ENCODE assay signal across 20 mouse cellular contexts in the genomic region with DNA sequence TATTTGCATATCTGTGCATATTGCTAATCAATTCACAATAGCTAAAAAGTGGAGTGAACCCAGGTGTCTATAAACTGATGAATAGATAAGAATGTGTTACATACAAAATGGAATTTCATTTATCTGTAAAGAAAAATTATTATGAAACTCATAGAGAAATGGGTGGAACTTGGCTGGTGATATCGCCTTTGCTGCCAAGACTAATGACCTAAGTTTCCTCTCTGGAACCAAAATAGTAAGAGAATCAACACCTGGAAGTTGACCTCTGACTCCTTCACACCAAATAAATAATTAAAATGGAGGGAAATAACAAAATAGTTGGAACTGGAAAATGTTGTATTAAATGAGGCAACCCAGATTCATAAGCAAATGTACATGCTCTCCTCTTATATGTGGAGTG. TPM values are rescaled to one million over a fixed set of nuclear protein-coding genes. Genes with fewer than 3 reads are reported as not detected.
DNase-seq lines count a peak whose midpoint lies in the region; ATAC-seq and TF ChIP-seq lines count a peak whose summit lies in the region.
"Had no signal": no experiment of that assay in that cellular context is flagged by ENCODE, and none has a peak within 500 bp of the region (broad histone marks: within the 10 kb centered on the region; RNA-seq: fewer than 3 reads in every experiment).

No protein-coding gene starts in this region.

- H3K9ac ChIP-seq in heart, embryonic 11.5 days (ENCODE audit: low read depth, low read length) = no peak overlapping the region
- H3K9ac ChIP-seq in kidney, embryonic 15.5 days = no peak overlapping the region
- H3K9ac ChIP-seq: forebrain, postnatal 0 days; hindbrain, embryonic 15.5 days; intestine, embryonic 15.5 days; limb, embryonic 15.5 days; liver, postnatal 0 days; neural tube, embryonic 13.5 days had no signal

- WGBS in heart, embryonic 11.5 days (ENCODE audit: insufficient replicate concordance) = 88% methylated on average over 1 of the region's 1 CpGs
- WGBS in kidney, embryonic 15.5 days = 78% methylated on average over 1 of the region's 1 CpGs

- no peak overlapping the region for H3K4me2 ChIP-seq in heart, embryonic 11.5 days
- H3K4me2 ChIP-seq in kidney, embryonic 15.5 days = no peak overlapping the region
- H3K4me2 ChIP-seq: hindbrain, embryonic 15.5 days; intestine, embryonic 15.5 days; limb, embryonic 15.5 days; neural tube, embryonic 13.5 days had no signal

- DNase-seq in heart, adult 18-20 months = peak; percentile 32 to 50
- peak; percentile 67 for DNase-seq in kidney, adult 9 months
- peak; percentile 44 for DNase-seq in NIH3T3 (ENCODE audit: low read depth)
- DNase-seq in lung, postnatal 14 days = peak; percentile 10
- DNase-seq in left cerebral cortex, adult 2 months (ENCODE audit: extremely low spot score in 1 of 2, low spot score in 2 of 2) = no peak
- DNase-seq: cerebellum, adult 18-20 months; cerebellum, postnatal 36 days; forebrain, postnatal 0 days; liver, postnatal 0 days; midbrain, embryonic 14.5 days; thymus, postnatal 25 days had no signal

- H3K27ac ChIP-seq in heart, embryonic 11.5 days (ENCODE audit: low read depth, low read length) = no peak overlapping the region
- H3K27ac ChIP-seq in kidney, embryonic 15.5 days = no peak overlapping the region
- H3K27ac ChIP-seq in left cerebral cortex, adult 2 months = no peak overlapping the region
- H3K27ac ChIP-seq: forebrain, embryonic 10.5 days; hindbrain, embryonic 15.5 days; intestine, embryonic 15.5 days; limb, embryonic 15.5 days; neural tube, embryonic 13.5 days had no signal

- no peak for TF ChIP-seq CTCF in left cerebral cortex, adult 2 months (IDR thresholded peaks at IDR 0.05)

- H3K4me3 ChIP-seq in heart, embryonic 11.5 days (ENCODE audit: low read depth, low read length) = no peak overlapping the region
- H3K4me3 ChIP-seq in kidney, embryonic 15.5 days (replicated peaks) = no peak overlapping the region
- no peak overlapping the region for H3K4me3 ChIP-seq in left cerebral cortex, adult 2 months
- H3K4me3 ChIP-seq: forebrain, embryonic 10.5 days; hindbrain, embryonic 15.5 days; intestine, embryonic 15.5 days; limb, embryonic 15.5 days; megakaryocyte, embryonic 14.5 days; neural tube, embryonic 13.5 days had no signal

- H3K9me3 ChIP-seq in heart, embryonic 11.5 days (replicated peaks; ENCODE audit: control insufficient read depth, low read length) = no peaks in the 10 kb centered on the region
- no peaks in the 10 kb centered on the region for H3K9me3 ChIP-seq in kidney, embryonic 15.5 days (replicated peaks)
- H3K9me3 ChIP-seq: forebrain, embryonic 10.5 days; G1E; hindbrain, embryonic 15.5 days; intestine, embryonic 15.5 days; limb, embryonic 15.5 days; megakaryocyte, embryonic 14.5 days; neural tube, embryonic 13.5 days had no signal

- ATAC-seq in heart, embryonic 11.5 days (replicated peaks; ENCODE audit: insufficient number of reproducible peaks, low FRiP score, low TSS enrichment) = no peak
- no peak for ATAC-seq in kidney, embryonic 15.5 days (replicated peaks; ENCODE audit: low FRiP score)
- ATAC-seq: forebrain, postnatal 0 days; intestine, embryonic 15.5 days; liver, postnatal 0 days had no signal

- intact Hi-C loops in left cerebral cortex, adult 2 months (cut with DNase I) = no loop called here

- no peaks in the 10 kb centered on the region for H3K27me3 ChIP-seq in heart, embryonic 11.5 days (ENCODE audit: control insufficient read depth, insufficient read depth, low read length)
- H3K27me3 ChIP-seq in kidney, embryonic 15.5 days = no peaks in the 10 kb centered on the region
- H3K27me3 ChIP-seq: hindbrain, embryonic 15.5 days; intestine, embryonic 15.5 days; limb, embryonic 15.5 days; neural tube, embryonic 13.5 days had no signal

- H3K4me1 ChIP-seq in heart, embryonic 11.5 days (ENCODE audit: control insufficient read depth, insufficient read depth, low read length) = no peaks in the 10 kb centered on the region
- no peaks in the 10 kb centered on the region for H3K4me1 ChIP-seq in kidney, embryonic 15.5 days
- H3K4me1 ChIP-seq: forebrain, embryonic 10.5 days; hindbrain, embryonic 15.5 days; intestine, embryonic 15.5 days; limb, embryonic 15.5 days; megakaryocyte, embryonic 14.5 days; neural tube, embryonic 13.5 days had no signal

- no peaks in the 10 kb centered on the region for H3K36me3 ChIP-seq in heart, embryonic 11.5 days (ENCODE audit: control insufficient read depth, insufficient read depth, low read length)
- no peaks in the 10 kb centered on the region for H3K36me3 ChIP-seq in kidney, embryonic 15.5 days
- H3K36me3 ChIP-seq: forebrain, embryonic 10.5 days; G1E; hindbrain, embryonic 15.5 days; intestine, embryonic 15.5 days; limb, embryonic 15.5 days; neural tube, embryonic 13.5 days had no signal

RNA-seq across cellular contexts. Expression of a gene that starts 53.2 kb away (rescaled TPM):
- total RNA-seq in heart, adult 18-20 months (2021) = 10 to 100 TPM; 19.0 to 23.6 TPM
- polyA plus RNA-seq in heart, embryonic 11.5 days (2014; fragmentation: Nextera tagmentation; extraction: Ambion mirVana) = 52.1 and 65.3 TPM in 2 replicates
- 88.7 and 96.9 TPM in 2 replicates for polyA plus RNA-seq in kidney, embryonic 15.5 days (2015; fragmentation: Nextera tagmentation; extraction: Ambion mirVana)
- 100 to 1,000 TPM; 121 to 125 TPM for total RNA-seq in left cerebral cortex, adult 2 months (2021)

Comparison
In these comparisons a context has a peak if more than half of its experiments do, and no peak if none do; other contexts are left out.
1. DNase-seq: peak in heart, adult 18-20 months (2 of 2), kidney, adult 9 months (single experiment), NIH3T3 (single experiment) and lung, postnatal 14 days (single experiment); none in left cerebral cortex, adult 2 months (0 of 2).
2. RNA of a gene that starts 53.2 kb away (total RNA-seq): 121 to 125 TPM in left cerebral cortex, adult 2 months; 19.0 to 23.6 TPM in heart, adult 18-20 months; every median in the first group is over 4 times any median in the second.